Mouse (Mus musculus) liver, embryonic 13.5 days (tissue): ENCODE measurements around the gene Ctsll3. TPM values are rescaled to one million over a fixed set of nuclear protein-coding genes. Genes with fewer than 3 reads are reported as not detected.

Source experiments
- ATAC-seq: fragments of 200-750 bp; cut with Nextera tagmentation; 2 replicates; pipeline ENCODE4 v1.8.0; 2017; ENCODE audit warnings: low read depth, mild to moderate bottlenecking, moderate number of reproducible peaks, moderate library complexity
- DNase-seq: peaks from one replicate; pipeline ENCODE4 v3.0.0; 2022
- H3K27ac ChIP-seq: fragments of 300-500 bp; sonication (generic); 2 replicates; pipeline ENCODE4 v1.5.1; 2015; ENCODE audit warnings: moderate library complexity, mild to moderate bottlenecking, inconsistent platforms
- H3K27me3 ChIP-seq: fragments of 300-500 bp; sonication (generic); 2 replicates; pipeline ENCODE4 v1.6.1; 2015; ENCODE audit warnings: mild to moderate bottlenecking, inconsistent platforms
- H3K36me3 ChIP-seq: fragments of 300-500 bp; sonication (generic); 2 replicates; pipeline ENCODE4 v1.6.1; 2015; ENCODE audit warnings: mild to moderate bottlenecking, inconsistent platforms
- H3K4me1 ChIP-seq: fragments of 300-500 bp; sonication (generic); replicated peaks from 2 replicates; pipeline ENCODE4 v1.6.1; 2015; ENCODE audit warnings: inconsistent platforms
- H3K4me2 ChIP-seq: fragments of 300-500 bp; sonication (generic); 2 replicates; pipeline ENCODE4 v1.6.1; 2015; ENCODE audit warnings: inconsistent platforms, mild to moderate bottlenecking, moderate library complexity
- H3K4me3 ChIP-seq: fragments of 300-500 bp; sonication (generic); replicated peaks from 2 replicates; pipeline ENCODE4 v1.5.1; 2015; ENCODE audit warnings: mild to moderate bottlenecking, inconsistent platforms
- H3K9ac ChIP-seq: fragments of 300-500 bp; sonication (generic); 2 replicates; pipeline ENCODE4 v1.6.1; 2015; ENCODE audit warnings: mild to moderate bottlenecking, inconsistent platforms
- H3K9me3 ChIP-seq: fragments of 300-500 bp; sonication (generic); replicated peaks from 2 replicates; pipeline ENCODE4 v1.6.1; 2016; ENCODE audit warnings: inconsistent platforms
- WGBS: fragments of 180-500 bp; shearing (Covaris S2); methylation state at CpG from one replicate; pipeline ENCODE4 v1.1.7; 2015; ENCODE audit not compliant: insufficient replicate concordance; 5-methylcytosine and 5-hydroxymethylcytosine counted together
- polyA plus RNA-seq: library from polyadenylated mRNA; unstranded; fragments of >200 nt; fragmentation: Nextera tagmentation; extraction: Ambion mirVana; gene quantifications from 2 replicates; pipeline ENCODE4 v1.2.1, GENCODE M21; 2015

Ctsll3 gene
- polyA plus RNA-seq, 1 experiment from 2014 or later, result not detected

DNA sequence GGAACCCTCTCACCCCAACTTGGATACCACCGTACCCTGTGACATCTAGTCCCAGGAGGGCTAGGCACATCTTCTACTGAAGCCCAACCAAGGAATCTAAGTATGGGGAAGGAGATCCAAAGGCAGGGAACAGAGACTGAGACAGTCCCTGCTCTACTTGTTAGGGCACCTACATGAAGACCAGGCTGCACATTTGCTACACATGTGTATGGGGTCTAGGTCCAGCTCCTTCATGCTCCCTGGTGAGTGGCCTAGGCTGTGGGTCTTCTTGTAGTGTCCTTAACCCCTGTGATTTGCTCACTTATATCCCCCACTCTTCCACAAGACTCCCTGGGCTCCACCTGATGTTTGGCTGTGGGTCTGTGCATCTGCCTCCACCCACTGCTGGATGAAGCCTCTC is 13.2 kb downstream of the Ctsll3 start:
- H3K27me3 ChIP-seq, result no peaks in the 10 kb centered on the region
- no peaks in the 10 kb centered on the region for H3K4me1 ChIP-seq
- ATAC-seq, result no peak
- no peak overlapping the region for H3K9ac ChIP-seq
- no peak overlapping the region for H3K27ac ChIP-seq
- no peak for DNase-seq
- no peaks in the 10 kb centered on the region for H3K36me3 ChIP-seq
- no peaks in the 10 kb centered on the region for H3K9me3 ChIP-seq
- H3K4me3 ChIP-seq, result no peak overlapping the region
- 63% methylated on average over 1 of the region's 1 CpGs for WGBS
- no peak overlapping the region for H3K4me2 ChIP-seq

DNA sequence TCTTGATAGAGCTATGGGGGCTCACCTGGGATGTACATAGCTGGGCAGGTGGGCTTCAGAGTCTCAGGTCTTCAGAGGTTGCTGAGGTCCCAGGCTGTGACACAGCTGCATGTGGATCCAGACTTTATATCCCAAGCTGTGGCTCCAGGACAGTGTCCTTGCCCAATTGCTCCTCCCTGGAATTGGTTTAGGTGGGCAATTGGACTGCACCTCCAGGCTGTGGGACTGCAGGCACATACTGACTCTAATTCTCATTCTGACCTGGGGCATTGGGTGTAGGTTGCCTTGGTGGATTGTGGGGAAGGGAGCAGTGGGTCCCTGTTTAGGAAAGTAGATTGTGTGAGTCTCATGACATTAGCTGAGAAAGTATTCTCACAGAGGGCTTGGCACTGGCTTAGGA is 16.4 kb downstream of the Ctsll3 start, which contains the start of gene BC051665:
TSS of gene BC051665 (minus strand) at position 101 of the 400 bp plus-strand sequence.
- H3K9me3 ChIP-seq, result no peaks in the 10 kb centered on the region
- no peak for DNase-seq
- no peak for ATAC-seq
- no peak within 1 kb of the TSS for H3K27ac ChIP-seq
- no peak within 1 kb of the TSS for H3K9ac ChIP-seq
- no peak within 1 kb of the TSS for H3K4me3 ChIP-seq
- H3K4me1 ChIP-seq, result no peaks in the 10 kb centered on the region
- no peaks in the 10 kb centered on the region for H3K36me3 ChIP-seq
- H3K27me3 ChIP-seq, result no peaks in the 10 kb centered on the region
- no peak within 1 kb of the TSS for H3K4me2 ChIP-seq

DNA sequence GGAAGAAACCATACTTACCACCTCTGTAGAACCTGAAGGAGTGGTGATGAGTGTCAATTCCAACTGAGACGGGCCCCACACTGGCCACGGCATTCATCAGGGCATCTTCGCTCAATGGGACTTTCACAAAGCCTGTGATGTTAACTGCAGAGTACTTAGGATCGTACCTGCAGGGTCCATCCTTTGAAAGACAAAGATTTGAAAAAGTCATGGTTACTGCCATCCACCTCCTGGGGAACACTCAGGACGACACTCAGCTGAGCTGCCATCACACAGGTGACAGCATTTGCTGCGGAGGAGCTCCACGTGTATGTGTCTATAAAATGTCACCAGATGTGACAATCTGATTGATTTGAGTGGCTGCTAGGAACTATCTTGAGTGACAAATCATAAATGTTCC is 19.3 kb downstream of the Ctsll3 start:
- Histone ChIP-seq H3K9me3 (no peaks in the 10 kb centered on the region), H3K4me1 (no peaks in the 10 kb centered on the region), H3K4me3 (no peak overlapping the region), H3K4me2 (no peak overlapping the region), H3K27me3 (no peaks in the 10 kb centered on the region), H3K36me3 (no peaks in the 10 kb centered on the region), H3K9ac (no peak overlapping the region), H3K27ac (no peak overlapping the region)
- no peak for DNase-seq
- 70% methylated on average over 7 of the region's 7 CpGs for WGBS
- ATAC-seq, result no peak

DNA sequence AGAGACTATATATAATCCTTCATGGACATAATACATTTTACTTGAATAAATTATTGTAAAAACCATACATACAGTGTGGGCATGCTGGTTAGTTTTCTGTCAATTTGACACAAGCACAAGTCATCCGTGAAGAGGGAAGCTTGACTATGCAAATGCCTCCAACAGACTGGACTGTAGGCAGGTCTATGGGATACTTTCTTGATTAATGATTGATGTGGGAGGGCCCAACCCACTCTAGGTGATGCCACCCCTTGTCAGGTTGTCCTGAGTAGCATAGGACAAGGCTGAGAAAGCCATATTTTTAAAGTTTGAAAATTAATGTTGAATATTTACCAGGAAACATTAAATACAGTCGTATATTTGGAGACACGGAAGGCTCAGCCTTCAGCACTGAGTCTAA is 22.1 kb downstream of the Ctsll3 start:
- DNase-seq (no peak), ATAC-seq (no peak)
- no peak overlapping the region for H3K27ac ChIP-seq
- H3K9ac ChIP-seq, result no peak overlapping the region
- no peaks in the 10 kb centered on the region for H3K27me3 ChIP-seq
- no peak overlapping the region for H3K4me2 ChIP-seq
- 72% methylated on average over 3 of the region's 3 CpGs for WGBS
- H3K36me3 ChIP-seq, result no peaks in the 10 kb centered on the region
- no peaks in the 10 kb centered on the region for H3K4me1 ChIP-seq
- H3K9me3 ChIP-seq, result no peaks in the 10 kb centered on the region
- H3K4me3 ChIP-seq, result no peak overlapping the region

DNA sequence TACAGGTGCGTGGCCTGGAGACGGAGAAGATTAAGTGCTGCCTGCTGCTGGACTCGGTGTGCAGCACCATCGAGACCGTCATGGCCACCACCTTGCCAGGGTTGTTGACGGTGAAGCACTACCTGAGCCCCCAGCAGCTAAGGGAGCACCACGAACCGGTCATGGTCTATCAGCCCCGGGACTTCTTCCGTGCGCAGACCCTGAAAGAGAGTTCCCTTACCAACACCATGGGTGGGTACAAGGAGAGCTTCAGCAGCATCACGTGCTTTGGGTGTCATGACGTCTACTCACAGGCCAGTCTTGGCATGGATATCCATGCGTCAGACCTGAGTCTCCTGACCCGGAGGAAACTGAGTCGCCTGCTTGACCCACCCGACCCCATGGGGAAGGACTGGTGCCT is 41.5 kb downstream of the Ctsll3 start:
- Histone ChIP-seq H3K9ac (no peak overlapping the region), H3K27me3 (no peaks in the 10 kb centered on the region), H3K4me3 (no peak overlapping the region), H3K4me2 (no peak overlapping the region), H3K27ac (no peak overlapping the region), H3K4me1 (no peaks in the 10 kb centered on the region), H3K36me3 (peaks cover 17% of the 10 kb centered on the region), H3K9me3 (no peaks in the 10 kb centered on the region)
- ATAC-seq (no peak; the same call in 1 of the 2 replicates), DNase-seq (no peak)
- 87% methylated on average over 17 of the region's 17 CpGs for WGBS

DNA sequence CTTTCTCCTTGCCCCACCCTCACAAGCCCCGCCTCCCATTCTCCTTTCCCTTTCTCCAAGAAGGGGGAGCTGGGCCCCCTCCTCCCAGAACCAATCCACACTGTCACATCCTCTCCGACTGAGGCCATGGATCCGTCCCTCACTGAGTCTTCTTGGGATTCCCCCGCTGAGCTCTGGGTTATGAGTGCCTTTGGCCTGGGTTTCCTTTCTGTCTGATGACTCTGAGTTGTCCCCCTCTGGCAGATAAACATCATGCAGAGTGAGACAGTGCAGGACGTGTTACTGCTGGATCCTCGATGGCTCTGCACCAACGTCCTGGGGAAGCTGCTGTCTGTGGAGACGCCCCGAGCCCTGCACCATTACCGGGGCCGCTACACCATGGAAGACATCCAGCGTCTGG is 42.3 kb downstream of the Ctsll3 start:
- no peak overlapping the region for H3K27ac ChIP-seq
- DNase-seq (no peak), ATAC-seq (no peak)
- peaks cover 17% of the 10 kb centered on the region for H3K36me3 ChIP-seq
- no peak overlapping the region for H3K9ac ChIP-seq
- 75% methylated on average over 12 of the region's 12 CpGs for WGBS
- no peak overlapping the region for H3K4me3 ChIP-seq
- H3K4me2 ChIP-seq, result no peak overlapping the region
- no peaks in the 10 kb centered on the region for H3K9me3 ChIP-seq
- H3K4me1 ChIP-seq, result no peaks in the 10 kb centered on the region
- no peaks in the 10 kb centered on the region for H3K27me3 ChIP-seq

DNA sequence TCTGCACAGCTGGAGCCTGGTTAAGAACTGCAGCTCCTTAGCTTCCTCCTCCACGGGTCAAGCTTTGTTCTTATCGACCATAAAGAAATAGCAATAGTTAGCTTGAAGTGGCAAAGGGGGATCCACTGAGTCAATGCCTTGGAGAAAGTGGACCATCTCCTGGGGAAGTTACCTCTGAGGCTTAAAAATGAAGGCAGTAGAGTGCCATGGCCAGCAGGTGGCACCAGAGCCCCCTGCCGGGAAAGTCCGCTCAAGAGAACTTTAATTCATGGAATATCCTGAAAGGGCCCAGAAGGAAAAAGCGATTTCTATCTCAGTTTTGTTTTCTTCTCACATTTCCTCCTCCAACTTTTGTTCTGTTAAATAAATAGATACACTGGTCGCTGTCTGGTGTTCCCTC is 43.5 kb downstream of the Ctsll3 start:
- no peaks in the 10 kb centered on the region for H3K4me1 ChIP-seq
- no peaks in the 10 kb centered on the region for H3K9me3 ChIP-seq
- 33% methylated on average over 6 of the region's 6 CpGs for WGBS
- H3K36me3 ChIP-seq, result peaks cover 17% of the 10 kb centered on the region
- no peak overlapping the region for H3K4me3 ChIP-seq
- no peak overlapping the region for H3K4me2 ChIP-seq
- H3K27ac ChIP-seq, result no peak overlapping the region
- ATAC-seq, result no peak
- no peaks in the 10 kb centered on the region for H3K27me3 ChIP-seq
- DNase-seq, result no peak
- H3K9ac ChIP-seq, result no peak overlapping the region

DNA sequence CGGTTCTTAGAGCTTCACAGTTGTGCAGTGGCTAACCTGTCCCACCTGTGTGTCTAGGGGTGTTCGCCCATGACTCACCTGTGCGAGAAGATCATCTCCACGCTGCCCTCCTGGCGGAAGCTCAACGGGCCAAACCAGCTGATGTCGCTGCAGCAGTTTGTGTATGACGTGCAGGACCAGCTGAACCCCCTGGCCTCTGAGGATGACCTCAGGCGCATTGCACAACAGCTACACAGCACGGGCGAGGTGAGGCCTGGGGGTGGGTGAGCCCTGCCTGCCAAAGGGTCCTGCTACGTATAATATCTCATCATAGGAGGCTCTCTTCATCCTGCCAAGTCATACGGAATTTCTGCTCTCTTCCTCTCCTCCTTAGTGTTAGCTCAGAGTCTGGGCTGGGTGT is 45.4 kb downstream of the Ctsll3 start:
- Histone ChIP-seq H3K4me1 (no peaks in the 10 kb centered on the region), H3K4me2 (no peak overlapping the region), H3K9me3 (no peaks in the 10 kb centered on the region), H3K4me3 (no peak overlapping the region), H3K27ac (no peak overlapping the region), H3K27me3 (no peaks in the 10 kb centered on the region), H3K36me3 (peaks cover 28% of the 10 kb centered on the region), H3K9ac (no peak overlapping the region)
- DNase-seq (no peak), ATAC-seq (peak; percentile 54)
- WGBS, result 71% methylated on average over 13 of the region's 13 CpGs

DNA sequence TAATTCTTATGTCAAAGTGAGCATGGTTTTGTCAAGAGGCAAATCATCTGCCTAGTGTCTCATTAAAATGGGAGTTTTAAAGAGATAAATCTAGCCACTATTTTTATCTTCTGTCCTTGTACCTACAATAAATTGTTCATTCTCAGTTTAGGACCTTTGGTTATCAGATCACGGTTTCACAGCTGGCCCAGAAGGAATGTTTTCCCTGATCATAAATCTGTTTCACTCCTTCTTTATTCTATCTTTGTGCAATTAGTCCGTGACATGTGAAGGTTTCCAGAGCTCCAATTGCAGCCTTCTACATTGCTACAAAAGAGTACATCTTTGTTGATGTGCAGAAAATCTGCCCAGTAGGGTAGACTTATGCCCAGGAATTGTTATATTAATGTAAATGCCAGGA is 47.4 kb downstream of the Ctsll3 start:
- no peak overlapping the region for H3K4me2 ChIP-seq
- H3K36me3 ChIP-seq, result peaks cover 22% of the 10 kb centered on the region
- H3K4me3 ChIP-seq, result no peak overlapping the region
- no peaks in the 10 kb centered on the region for H3K27me3 ChIP-seq
- no peak overlapping the region for H3K9ac ChIP-seq
- H3K27ac ChIP-seq, result no peak overlapping the region
- H3K4me1 ChIP-seq, result no peaks in the 10 kb centered on the region
- 60% methylated on average over 2 of the region's 2 CpGs for WGBS
- ATAC-seq (no peak), DNase-seq (no peak)
- no peaks in the 10 kb centered on the region for H3K9me3 ChIP-seq

DNA sequence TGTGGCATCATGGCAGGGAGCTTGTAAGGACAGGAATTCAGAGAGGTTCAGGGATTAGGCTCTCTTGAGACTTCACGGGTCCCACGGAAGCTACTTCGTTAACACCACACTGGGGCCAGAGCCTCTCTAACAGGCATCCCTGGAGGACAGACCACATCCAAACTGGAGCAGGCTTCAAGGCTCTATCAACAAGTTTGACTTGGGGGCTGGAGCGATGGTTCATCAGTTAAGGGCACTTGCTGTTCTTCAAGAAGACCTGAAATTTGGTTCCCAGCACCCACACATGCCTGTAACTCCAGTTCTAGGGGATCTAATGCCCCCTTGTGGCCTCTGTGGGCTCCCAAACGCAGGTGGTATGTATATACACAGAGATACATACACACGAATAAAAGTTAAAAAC is 49.4 kb downstream of the Ctsll3 start:
- no peaks in the 10 kb centered on the region for H3K27me3 ChIP-seq
- H3K9me3 ChIP-seq, result no peaks in the 10 kb centered on the region
- H3K4me1 ChIP-seq, result no peaks in the 10 kb centered on the region
- H3K27ac ChIP-seq, result no peak overlapping the region
- 76% methylated on average over 6 of the region's 6 CpGs for WGBS
- no peak overlapping the region for H3K9ac ChIP-seq
- ATAC-seq (no peak), DNase-seq (no peak)
- H3K4me2 ChIP-seq, result no peak overlapping the region
- no peak overlapping the region for H3K4me3 ChIP-seq
- peaks cover 40% of the 10 kb centered on the region for H3K36me3 ChIP-seq

DNA sequence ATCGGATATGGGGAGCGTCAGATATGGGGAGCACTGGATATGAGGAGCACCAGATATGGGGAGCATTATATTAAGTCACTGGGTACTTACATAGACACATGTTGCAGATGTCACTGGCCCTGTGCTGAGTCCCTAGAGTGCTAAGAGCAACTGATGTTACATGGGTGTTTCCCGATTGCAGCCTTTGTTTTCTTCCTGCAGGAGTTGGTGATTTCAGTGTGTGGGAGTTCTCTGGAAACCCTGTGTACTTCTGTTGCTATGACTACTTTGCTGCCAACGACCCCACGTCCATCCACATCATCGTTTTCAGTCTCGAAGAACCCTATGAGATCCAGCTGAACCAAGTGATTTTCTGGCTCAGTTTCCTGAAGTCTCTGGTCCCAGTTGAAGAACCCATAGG is 51.7 kb downstream of the Ctsll3 start:
- H3K36me3 ChIP-seq, result peaks cover 45% of the 10 kb centered on the region
- H3K9me3 ChIP-seq, result no peaks in the 10 kb centered on the region
- no peak overlapping the region for H3K27ac ChIP-seq
- WGBS, result 74% methylated on average over 7 of the region's 7 CpGs
- H3K4me1 ChIP-seq, result peaks cover 16% of the 10 kb centered on the region
- no peaks in the 10 kb centered on the region for H3K27me3 ChIP-seq
- no peak for ATAC-seq
- H3K4me2 ChIP-seq, result no peak overlapping the region
- no peak overlapping the region for H3K9ac ChIP-seq
- no peak for DNase-seq
- H3K4me3 ChIP-seq, result no peak overlapping the region

DNA sequence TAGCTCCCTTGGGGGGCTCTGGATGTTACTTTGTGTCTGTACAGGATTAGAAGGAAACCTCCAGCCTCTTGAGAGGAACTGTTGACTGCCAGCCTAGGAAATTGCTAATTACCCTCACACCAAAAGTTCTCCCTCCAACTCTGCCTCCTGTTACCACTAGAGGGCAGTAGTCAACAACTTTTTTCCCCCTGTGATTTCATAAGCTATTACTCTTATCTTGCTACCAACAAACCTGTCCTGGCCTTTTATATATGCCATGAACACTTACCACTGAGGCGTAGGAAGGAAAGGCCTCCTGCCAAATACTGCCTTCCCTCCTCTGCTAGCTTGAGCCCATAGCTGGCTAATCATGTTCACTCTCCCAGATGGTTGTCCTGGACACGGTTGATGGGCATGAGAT is 54.1 kb downstream of the Ctsll3 start:
- DNase-seq, result no peak
- Histone ChIP-seq H3K4me2 (no peak overlapping the region), H3K36me3 (peaks cover 44% of the 10 kb centered on the region), H3K27me3 (no peaks in the 10 kb centered on the region), H3K4me1 (peaks cover 40% of the 10 kb centered on the region), H3K4me3 (no peak overlapping the region), H3K9me3 (no peaks in the 10 kb centered on the region), H3K27ac (no peak overlapping the region), H3K9ac (no peak overlapping the region; the same call in 1 of the 2 replicates)
- 62% methylated on average over 2 of the region's 2 CpGs for WGBS
- ATAC-seq, result no peak
